Mouse (Mus musculus): ENCODE results near the gene Sh3bgrl3.

DNA sequence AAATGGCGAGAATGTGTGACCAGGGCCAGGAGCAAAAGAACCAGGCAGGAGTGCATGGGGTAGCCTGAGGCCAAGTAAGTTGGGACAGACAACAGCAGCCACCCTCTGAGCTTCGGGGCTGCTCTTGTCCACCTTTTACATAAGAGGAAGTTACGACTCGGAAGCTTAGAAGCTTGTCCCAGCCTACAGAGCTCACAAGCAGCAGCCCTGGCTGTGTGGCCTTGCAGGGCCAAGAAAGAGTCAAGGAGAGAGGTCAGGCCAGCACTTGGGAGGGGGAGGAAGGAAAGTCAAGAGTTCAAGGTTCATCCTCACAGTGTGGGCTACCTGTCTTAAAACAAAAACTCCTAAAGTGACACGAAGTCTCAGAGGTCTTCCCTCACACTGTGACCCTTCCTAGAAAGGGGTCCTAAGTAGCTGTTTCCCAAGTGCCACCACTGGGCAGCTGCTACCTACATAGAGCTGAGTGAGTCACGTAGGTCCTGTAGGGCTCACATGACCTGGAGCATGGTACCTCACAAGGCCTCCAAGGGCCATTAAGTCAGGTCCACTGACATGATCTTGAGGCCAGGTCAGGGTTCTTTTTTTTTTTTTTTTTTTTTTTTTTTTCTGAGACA is 8.3 kb downstream of the Sh3bgrl3 start:
- TF ChIP-seq CTCF (IDR thresholded peaks at IDR 0.05; ENCODE audit: borderline replicate concordance, insufficient read depth, low read length) (no peak), POLR2A (IDR thresholded peaks at IDR 0.05; ENCODE audit: low read depth, low read length) (no peak)
